ENCODE assay signal across 9 mouse cellular contexts in genomic region chr9:108587571-108588180, GRCm38 (mm10). TPM values are rescaled to one million over a fixed set of nuclear protein-coding genes. Genes with fewer than 3 reads are reported as not detected.
A peak's percentile ranks its signal among the peaks of the same experiment; 100 is the strongest.
DNase-seq lines count a peak whose midpoint lies in the region; ATAC-seq and TF ChIP-seq lines count a peak whose summit lies in the region.
"Had no signal": no experiment of that assay in that cellular context is flagged by ENCODE, and none has a peak within 500 bp of the region (broad histone marks: within the 10 kb centered on the region; RNA-seq: fewer than 3 reads in every experiment).

No protein-coding gene starts in this region.

- TF ChIP-seq CTCF in ES-Bruce4 (IDR thresholded peaks at IDR 0.05; ENCODE audit: low read depth, low read length) = no peak

- under 1% methylated on average over 14 of the region's 14 CpGs for WGBS in forebrain, embryonic 15.5 days

- peaks cover 11% of the 10 kb centered on the region for H3K4me1 ChIP-seq in ES-Bruce4 (ENCODE audit: control insufficient read depth, insufficient read depth, low read length)
- peaks cover 30% of the 10 kb centered on the region for H3K4me1 ChIP-seq in forebrain, embryonic 15.5 days

- H3K4me2 ChIP-seq in forebrain, embryonic 15.5 days (replicated peaks) = peak overlapping the region; percentile 46

- no peak for TF ChIP-seq EP300 in ES-Bruce4 (IDR thresholded peaks at IDR 0.05; ENCODE audit: insufficient read depth, low read depth, low read length)

- H3K4me3 ChIP-seq in ES-Bruce4 (ENCODE audit: low read depth, low read length) = 0 out of 2 replicates have a peak overlapping the region, but pooled peaks have one; percentile 11
- peak overlapping the region; percentile 13 for H3K4me3 ChIP-seq in forebrain, embryonic 15.5 days

- no peaks in the 10 kb centered on the region for H3K36me3 ChIP-seq in ES-Bruce4 (ENCODE audit: control insufficient read depth, insufficient read depth, low read length, poor library complexity, severe bottlenecking)
- H3K36me3 ChIP-seq in forebrain, embryonic 15.5 days = no peaks in the 10 kb centered on the region

- peak; percentile 47 for DNase-seq in cerebellum, adult 11 months
- DNase-seq in heart, postnatal 36 days = peak; percentile 62 to 70
- DNase-seq in layer of hippocampus, adult 9-10 months (ENCODE audit: low spot score) = peak; percentile 79
- peak; percentile 56 for DNase-seq in lung, postnatal 14 days
- peak; percentile 77 for DNase-seq in right cerebral cortex, postnatal 14 days

- intact Hi-C loops in heart, postnatal 36 days (cut with DNase I) = no loop called here

- peak; percentile 97 for ATAC-seq in forebrain, embryonic 15.5 days (replicated peaks)
- no peak for ATAC-seq in inflammation-experienced regulatory T-cells, adult 6 months

- no peaks in the 10 kb centered on the region for H3K27me3 ChIP-seq in ES-Bruce4 (ENCODE audit: control insufficient read depth, insufficient read depth, low read length, poor library complexity, severe bottlenecking)
- H3K27me3 ChIP-seq in forebrain, embryonic 15.5 days = no peaks in the 10 kb centered on the region

- H3K27ac ChIP-seq in ES-Bruce4 (ENCODE audit: insufficient read depth, low read length) = peak overlapping the region; percentile 53
- peak overlapping the region; percentile 94 for H3K27ac ChIP-seq in forebrain, embryonic 15.5 days (replicated peaks)

- no peak for TF ChIP-seq POLR2A in ES-Bruce4 (IDR thresholded peaks at IDR 0.05; ENCODE audit: insufficient read depth, low read length)

- no peak overlapping the region for H3K9ac ChIP-seq in ES-Bruce4 (ENCODE audit: low read depth, poor library complexity, severe bottlenecking)
- peak overlapping the region; percentile 31; the same call in 1 of the 2 replicates for H3K9ac ChIP-seq in forebrain, embryonic 15.5 days (replicated peaks)

- H3K9me3 ChIP-seq in ES-Bruce4 (replicated peaks; ENCODE audit: control insufficient read depth, insufficient read depth, low read length, poor library complexity, severe bottlenecking) = no peaks in the 10 kb centered on the region
- H3K9me3 ChIP-seq in forebrain, embryonic 15.5 days = no peaks in the 10 kb centered on the region
- H3K9me3 ChIP-seq: G1E had no signal

RNA-seq across cellular contexts. Expression of gene Wdr6, which starts 9.1 kb away (rescaled TPM):
- 24.6 and 24.7 TPM in 2 replicates for polyA plus RNA-seq in ES-Bruce4 (2011; ENCODE audit: insufficient read depth, insufficient read length, low read depth, missing spikeins)
- polyA plus RNA-seq in forebrain, embryonic 15.5 days (2015; fragmentation: Nextera tagmentation; extraction: Ambion mirVana) = 219 and 235 TPM in 2 replicates
- 10 to 100 TPM; 12.1 to 19.5 TPM for total RNA-seq in heart, postnatal 36 days (2021)
- 10 to 100 TPM; 25.4 to 32.5 (median 28.0) TPM for polyA plus RNA-seq in inflammation-experienced regulatory T-cells, adult 6 months (2017; shearing (Covaris generic))

RNA-seq across cellular contexts. Expression of gene P4htm, which starts 9.8 kb away (rescaled TPM):
- 2.4 TPM in 2 replicates for polyA plus RNA-seq in ES-Bruce4 (2011; ENCODE audit: insufficient read depth, insufficient read length, low read depth, missing spikeins)
- polyA plus RNA-seq in forebrain, embryonic 15.5 days (2015; fragmentation: Nextera tagmentation; extraction: Ambion mirVana) = 19.2 and 23.1 TPM in 2 replicates
- total RNA-seq in heart, postnatal 36 days (2021) = 10 to 100 TPM; 13.9 to 16.9 TPM
- 10 to 100 TPM in 1 of 3 experiments, 1 to 10 TPM in 2; 5.6 to 10.9 (median 7.5) TPM for polyA plus RNA-seq in inflammation-experienced regulatory T-cells, adult 6 months (2017; shearing (Covaris generic))

RNA-seq across cellular contexts. Expression of gene Dalrd3, which starts 18.0 kb away (rescaled TPM):
- 32.7 and 38.9 TPM in 2 replicates for polyA plus RNA-seq in ES-Bruce4 (2011; ENCODE audit: insufficient read depth, insufficient read length, low read depth, missing spikeins)
- 253 and 263 TPM in 2 replicates for polyA plus RNA-seq in forebrain, embryonic 15.5 days (2015; fragmentation: Nextera tagmentation; extraction: Ambion mirVana)
- 10 to 100 TPM; 21.2 to 24.3 TPM for total RNA-seq in heart, postnatal 36 days (2021)
- polyA plus RNA-seq in inflammation-experienced regulatory T-cells, adult 6 months (2017; shearing (Covaris generic)) = 10 to 100 TPM; 47.6 to 79.7 (median 68.7) TPM

RNA-seq across cellular contexts. Expression of gene Ndufaf3, which starts 20.4 kb away (rescaled TPM):
- 24.7 and 29.7 TPM in 2 replicates for polyA plus RNA-seq in ES-Bruce4 (2011; ENCODE audit: insufficient read depth, insufficient read length, low read depth, missing spikeins)
- polyA plus RNA-seq in forebrain, embryonic 15.5 days (2015; fragmentation: Nextera tagmentation; extraction: Ambion mirVana) = 68.7 and 81.0 TPM in 2 replicates
- 10 to 100 TPM; 69.2 to 76.5 TPM for total RNA-seq in heart, postnatal 36 days (2021)
- 10 to 100 TPM; 63.9 to 75.7 (median 73.9) TPM for polyA plus RNA-seq in inflammation-experienced regulatory T-cells, adult 6 months (2017; shearing (Covaris generic))

RNA-seq across cellular contexts. Expression of gene Impdh2, which starts 27.6 kb away (rescaled TPM):
- 387 and 445 TPM in 2 replicates for polyA plus RNA-seq in ES-Bruce4 (2011; ENCODE audit: insufficient read depth, insufficient read length, low read depth, missing spikeins)
- 117 and 125 TPM in 2 replicates for polyA plus RNA-seq in forebrain, embryonic 15.5 days (2015; fragmentation: Nextera tagmentation; extraction: Ambion mirVana)
- total RNA-seq in heart, postnatal 36 days (2021) = 10 to 100 TPM; 48.7 to 52.2 TPM
- 100 to 1,000 TPM; 132 to 143 (median 137) TPM for polyA plus RNA-seq in inflammation-experienced regulatory T-cells, adult 6 months (2017; shearing (Covaris generic))
